Mouse (Mus musculus) kidney, adult 11 months (tissue): ENCODE measurements around the gene Adcy9.
"Not testable (repeated sequence)": the region's sequence is repeated elsewhere in the genome, so short reads cannot be mapped to it uniquely, and the experiment has no call there.

Experiments used
- DNase-seq: peaks from one replicate; pipeline ENCODE4 v3.0.0; 2022

Adcy9 gene

DNA sequence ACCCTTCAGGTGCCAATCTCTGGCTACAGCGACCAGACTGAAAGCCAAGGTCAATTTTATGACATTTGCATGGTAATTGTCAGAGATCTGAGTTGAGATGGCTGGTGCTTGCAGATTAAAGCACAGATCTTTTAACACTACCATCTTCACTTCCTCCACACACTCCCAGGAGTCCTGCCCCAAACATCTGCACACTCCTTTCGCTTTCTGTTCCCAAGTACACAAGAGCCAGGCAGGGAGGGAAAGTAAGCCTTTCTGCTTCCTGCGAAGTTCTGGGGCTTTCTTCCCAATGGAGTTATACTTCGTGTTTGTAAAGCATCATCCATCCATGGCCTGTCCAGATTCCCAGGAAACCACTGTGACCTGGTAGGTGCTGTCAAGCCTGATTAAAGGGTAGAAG, 38.8 kb downstream of the Adcy9 start:
- no peak for DNase-seq

DNA sequence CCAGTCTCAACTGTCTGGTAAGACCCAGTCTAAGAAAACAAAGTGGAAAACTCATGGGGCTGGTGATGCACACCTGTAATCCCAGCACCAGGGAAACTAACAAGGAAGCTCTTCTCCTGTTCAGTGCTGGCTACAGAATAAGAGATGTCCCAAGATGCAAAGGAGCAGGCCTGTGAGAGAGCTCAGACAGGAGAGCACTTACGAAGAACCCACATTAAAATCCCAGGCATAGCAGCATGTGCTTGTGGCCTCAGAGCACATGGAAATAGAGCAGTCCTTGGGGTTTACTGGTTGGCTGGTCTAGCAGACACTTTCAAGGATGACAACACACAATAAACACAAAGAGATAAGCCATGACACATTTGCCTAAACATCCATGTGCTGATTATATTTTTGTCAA, 41.5 kb downstream of the Adcy9 start:
- DNase-seq = no peak

DNA sequence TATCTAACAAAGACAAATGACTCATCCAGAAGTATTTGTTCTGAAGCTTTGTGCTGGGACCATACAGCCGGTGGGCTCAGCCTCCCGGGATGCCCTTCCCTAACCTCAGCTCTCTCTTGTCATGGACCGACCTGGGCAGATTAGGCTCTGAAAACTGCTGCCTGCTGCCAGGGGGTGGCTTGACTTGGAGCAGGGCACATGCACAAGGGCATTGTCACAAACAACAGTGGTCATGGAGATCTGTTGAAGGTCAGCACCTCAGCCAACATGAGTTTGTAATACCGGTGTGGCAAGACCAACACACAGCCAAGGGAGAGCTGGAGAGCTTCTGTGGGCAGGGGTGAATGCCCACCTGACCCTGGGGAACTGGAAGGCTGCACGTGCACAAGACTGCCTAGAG, 42.7 kb downstream of the Adcy9 start:
- DNase-seq = no peak

DNA sequence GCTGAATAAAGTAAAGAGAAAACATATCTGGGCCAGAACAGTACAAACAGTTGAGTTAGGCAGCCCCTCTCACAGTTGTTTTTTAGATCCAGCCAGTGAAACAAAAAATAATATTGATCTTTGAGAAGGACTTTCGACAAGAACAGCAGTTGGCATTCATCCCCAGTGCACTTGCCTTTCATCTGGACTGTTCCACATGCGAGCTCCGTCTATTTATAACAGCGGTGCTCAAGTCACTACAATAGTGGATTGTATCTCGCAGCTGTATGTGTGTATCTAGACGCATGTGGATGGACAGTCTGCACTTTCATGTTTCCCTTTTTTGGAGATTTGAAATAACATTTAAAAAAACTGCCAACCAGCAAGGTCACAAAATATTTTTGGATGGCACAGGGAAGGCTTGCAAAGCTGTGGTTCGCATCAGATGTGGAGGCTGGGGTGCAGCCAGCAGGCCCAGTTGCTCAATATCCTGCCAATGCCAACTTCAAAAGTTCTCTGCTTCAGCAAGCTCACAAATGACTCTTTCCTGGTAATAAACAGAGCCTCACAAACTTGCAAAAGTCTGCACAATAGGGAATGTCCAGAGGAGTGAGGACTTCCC, 45.4 kb downstream of the Adcy9 start:
- no peak for DNase-seq

DNA sequence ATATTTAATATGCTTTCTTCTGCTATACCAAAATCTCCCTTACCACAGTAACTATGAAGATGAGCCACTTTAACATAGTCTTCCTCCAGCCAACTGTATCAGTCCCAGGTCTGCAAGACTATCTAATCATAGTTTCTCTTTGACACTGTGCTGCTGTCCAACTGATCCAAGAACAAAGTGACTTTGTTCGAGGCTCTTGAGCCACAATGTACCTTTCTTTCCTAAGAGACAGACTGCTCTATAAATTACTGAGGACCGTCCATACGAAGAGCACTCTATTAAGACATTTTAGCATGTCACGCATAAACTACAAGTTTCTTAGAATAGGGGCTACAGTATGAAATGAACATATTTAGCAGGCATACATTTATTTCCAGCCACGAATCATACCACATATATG, 46.0 kb downstream of the Adcy9 start:
- no peak for DNase-seq

DNA sequence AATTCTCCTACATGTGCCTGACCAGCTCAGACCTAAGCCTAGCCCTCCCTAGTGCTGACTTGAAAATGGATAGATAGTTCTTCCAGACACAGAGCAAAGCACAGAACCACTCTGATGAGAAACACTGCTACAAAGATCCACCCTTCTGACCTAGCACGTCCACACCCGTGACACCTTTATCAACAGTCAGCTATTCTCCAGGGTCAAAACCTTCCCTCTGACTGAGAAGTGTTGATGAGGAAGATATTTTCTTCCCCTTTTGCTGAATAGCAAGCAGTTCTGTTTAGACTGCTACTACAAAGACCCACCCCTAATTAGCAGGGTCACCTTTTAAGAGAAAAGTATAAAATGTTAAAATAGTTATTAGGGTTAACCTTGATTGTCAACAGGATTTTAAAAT, 49.3 kb downstream of the Adcy9 start:
- no peak for DNase-seq

DNA sequence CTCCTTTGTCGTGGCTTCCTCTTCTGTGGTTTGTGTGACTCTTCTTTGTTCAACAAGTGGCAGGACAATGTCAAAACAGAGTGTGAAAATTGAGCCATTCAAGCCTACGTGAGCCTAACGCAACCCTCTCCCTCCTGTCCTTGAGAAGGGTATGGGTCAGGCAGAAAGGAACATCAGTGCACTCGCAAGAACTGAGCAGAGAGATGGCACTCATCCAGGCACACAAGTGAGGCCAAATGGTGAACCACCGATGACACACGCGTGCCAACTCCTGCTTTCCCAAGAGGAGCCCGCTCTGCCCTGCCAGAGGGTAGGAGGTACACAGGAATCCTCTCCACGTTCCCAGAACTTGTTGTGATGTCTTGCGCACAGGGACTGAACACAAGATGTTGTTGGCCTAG, 50.2 kb downstream of the Adcy9 start:
- DNase-seq = peak; percentile 17

DNA sequence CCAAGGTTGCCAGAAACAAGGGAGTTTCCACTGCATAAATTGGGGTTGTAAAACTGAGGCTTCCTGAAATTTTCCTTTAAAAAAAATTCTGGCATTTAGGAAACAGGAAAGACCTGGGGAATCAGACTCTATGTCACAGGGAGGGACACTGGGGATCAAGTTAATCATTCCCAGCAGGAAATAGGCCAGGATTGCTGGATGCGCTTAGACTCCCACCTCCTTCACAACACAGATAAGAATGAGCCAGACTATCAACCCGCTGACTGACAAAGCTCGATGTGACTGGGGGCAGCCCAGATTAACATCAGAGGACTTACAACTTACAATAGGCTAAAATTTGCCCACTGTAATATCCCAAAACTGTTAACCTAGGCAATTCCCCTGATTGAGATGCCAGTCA, 52.4 kb downstream of the Adcy9 start:
- peak; percentile 17 for DNase-seq

DNA sequence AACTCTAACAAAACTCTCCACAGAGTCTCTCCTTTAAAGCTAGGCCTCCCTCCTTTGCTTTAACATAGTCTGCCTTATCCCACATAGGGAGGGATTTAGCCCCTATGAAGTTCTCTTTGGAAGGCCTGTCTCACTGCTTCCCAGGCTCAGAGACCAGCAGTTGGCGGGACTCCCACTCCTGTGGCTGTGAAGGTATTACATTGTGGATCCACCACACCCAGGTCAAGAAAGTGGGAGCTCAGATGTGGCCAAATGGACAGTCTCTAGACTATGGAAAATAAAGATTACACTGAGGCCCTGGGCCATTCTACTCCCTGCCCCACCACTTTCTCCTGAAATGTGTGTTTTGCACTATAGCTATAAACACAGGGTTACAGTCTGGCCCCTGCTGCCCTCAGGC, 53.0 kb downstream of the Adcy9 start:
- DNase-seq = no peak

DNA sequence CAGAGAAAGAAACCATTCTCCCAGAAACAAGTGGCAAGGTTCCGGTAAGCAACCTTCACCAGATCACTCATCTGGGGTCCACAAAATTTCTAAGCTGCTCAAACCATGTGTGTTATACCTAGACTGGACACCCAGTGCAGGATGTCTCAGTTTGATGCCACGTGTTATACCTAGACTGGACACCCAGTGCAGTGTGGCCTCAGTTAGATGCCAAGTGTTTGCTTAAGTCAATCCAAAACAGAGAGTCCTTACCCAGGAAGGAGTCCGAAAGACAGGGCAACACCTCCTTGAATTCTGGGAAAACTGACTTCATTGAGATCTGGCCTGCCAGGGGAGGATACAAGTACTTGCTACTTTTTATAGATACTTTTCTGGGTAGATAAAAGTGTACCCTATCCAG, 53.6 kb downstream of the Adcy9 start:
- no peak for DNase-seq

DNA sequence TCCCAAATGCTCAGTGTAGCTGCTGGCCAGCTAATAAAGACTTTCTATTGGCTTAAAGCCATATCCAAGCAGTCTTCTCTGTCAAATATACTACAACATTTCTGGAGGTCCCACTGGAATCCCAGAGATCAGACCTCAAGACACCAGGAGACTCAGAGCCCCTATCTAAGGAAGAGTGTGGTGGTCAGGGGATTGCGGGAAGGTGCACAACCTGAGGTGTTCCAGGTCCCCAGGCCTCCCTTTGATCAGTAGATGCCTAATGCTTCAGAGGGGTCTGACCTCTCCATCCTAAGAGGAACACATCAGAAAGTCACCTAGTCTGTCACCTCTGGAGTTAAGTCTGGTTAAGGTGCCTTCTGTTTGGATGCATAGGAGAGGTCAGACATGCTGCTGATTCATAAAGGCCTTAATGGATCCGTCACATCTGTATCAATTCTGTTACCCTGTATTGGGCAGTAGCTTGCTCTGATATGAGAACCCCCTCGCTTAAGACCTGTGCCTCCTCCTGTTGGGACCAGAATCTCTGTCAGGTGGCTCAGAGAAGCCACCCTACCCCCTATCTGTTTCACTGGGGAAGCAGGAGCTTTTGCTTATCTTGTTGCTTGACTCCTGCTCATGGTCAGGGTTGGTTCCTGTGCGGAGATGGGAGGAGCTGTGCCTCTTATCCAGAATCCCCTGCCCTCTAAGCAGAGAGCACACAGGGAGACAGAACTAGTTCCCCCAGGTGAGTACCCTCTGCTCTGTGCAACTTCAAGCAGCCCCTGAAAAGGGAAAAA, 56.8 kb downstream of the Adcy9 start:
- no peak for DNase-seq

DNA sequence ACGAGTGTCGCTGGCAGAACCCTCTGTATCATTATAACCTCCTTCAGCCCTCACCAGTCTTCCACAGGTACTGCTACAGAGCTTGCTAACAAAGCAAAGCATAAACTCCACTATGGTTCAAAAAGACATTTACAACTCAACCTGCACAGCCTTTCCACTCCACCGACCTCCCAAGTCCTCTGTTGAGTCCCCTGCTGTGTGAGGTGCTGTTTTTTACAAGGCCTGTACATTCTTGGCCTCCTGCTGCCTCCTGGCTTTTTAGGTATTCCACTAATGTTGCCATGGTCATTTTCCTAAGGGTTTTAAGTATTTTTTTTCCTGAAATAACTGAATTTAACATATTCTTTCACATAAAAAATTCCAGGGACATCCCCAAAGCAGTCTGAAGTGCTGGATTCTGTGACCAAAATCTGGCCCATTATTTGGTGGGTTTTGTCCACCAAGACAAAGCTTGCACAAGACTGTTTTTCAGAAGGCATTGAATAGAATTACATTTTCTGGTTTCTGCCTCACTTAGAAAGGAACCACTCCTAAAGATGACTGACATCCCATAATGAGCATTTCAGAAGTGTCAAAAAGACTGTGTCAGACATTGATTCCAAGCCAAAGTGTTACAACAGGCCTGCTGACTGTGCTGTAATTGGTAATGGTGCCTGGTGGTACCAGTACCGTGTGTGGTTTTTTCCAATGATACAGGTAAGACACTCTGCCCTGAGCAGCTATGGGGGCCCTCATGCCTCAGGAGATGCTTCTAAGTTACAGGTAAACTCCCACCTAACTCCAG, 64.8 kb downstream of the Adcy9 start:
- no peak for DNase-seq

DNA sequence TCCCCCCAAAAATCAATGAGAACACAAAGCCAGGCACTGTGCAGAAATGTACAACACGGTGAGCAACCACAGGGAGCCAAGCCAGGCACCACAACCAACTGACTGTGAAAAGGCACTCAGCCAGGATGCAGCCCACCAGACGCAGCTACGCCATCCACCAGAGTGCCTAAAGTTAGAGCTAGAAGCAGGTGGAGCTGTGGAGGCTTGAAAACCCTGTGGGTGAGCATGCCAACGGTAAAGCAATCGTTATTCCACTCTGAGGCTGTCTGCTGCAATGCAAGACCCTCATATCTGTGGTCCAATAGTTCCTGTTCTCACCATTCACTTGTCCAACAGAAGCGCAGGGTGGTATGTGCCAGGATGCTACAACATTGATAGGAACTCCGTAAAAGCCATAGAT, 77.7 kb downstream of the Adcy9 start:
- no peak for DNase-seq

DNA sequence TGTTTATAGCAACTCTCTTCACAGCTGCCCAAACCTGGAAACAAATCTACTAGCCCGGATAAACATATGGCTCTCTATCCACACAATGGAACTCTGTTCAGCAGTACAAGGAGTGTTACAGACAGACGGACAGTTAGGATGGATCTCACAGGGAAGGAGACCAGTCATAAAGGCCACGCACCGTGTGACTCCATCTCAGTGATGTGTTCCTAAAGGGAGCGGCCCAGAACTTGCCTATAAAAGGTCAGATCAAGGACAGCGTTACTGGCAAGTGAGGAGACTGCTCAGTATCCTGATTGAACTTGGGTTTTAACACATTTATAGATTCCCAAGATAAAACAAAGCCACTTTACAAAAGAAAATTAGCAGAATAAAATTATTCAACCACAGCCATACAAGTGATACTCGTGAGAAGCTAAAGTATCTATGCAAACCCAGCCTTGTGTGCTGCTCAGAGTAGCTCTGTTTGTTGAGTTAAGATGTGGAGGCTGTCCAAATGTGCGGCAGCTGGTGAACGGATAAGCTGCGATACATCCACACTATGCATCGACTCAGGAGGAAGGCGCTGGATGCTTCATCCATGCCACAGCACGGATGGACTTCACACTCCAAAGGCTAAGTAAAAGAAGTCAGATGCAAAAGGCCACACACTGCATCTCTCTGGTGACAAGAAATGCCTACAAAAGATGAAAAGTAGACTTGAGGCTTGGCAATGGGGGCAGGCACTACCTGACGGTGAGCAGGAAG, 78.8 kb downstream of the Adcy9 start:
- DNase-seq = no peak

DNA sequence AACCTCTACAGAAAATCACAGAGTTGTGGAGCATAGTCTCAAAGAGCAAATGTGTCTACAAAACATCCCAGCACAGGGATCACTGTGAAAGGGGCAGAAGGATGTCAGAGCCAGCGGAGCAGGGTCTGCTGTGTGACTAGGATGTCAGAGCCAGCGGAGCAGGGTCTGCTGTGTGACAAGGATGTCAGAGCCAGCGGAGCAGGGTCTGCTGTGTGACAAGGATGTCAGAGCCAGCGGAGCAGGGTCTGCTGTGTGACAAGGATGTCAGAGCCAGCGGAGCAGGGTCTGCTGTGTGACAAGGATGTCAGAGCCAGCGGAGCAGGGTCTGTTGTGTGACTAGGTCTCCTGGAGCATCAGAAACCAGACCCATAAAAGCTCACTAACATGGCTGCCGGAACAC, 81.1 kb downstream of the Adcy9 start:
- DNase-seq = not testable (repeated sequence)

DNA sequence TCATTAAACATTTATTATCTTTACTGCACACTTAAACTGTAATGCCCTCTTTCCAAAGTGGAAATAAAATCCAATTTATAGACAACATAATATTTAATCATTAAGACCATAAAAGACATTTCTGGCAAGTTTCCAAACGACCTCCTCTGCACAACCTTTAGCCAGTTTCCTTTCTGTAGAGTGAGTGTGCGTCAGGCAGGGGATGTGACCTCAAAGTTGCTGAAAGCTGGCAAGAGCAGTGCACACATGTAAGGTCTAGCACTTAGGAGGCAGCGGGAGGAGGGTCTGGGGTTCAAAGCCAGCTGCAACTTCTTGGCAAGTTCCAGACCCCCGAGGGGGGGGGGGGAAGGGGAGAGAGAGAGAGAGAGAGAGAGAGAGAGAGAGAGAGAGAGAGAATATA, 83.0 kb downstream of the Adcy9 start:
- no peak for DNase-seq

DNA sequence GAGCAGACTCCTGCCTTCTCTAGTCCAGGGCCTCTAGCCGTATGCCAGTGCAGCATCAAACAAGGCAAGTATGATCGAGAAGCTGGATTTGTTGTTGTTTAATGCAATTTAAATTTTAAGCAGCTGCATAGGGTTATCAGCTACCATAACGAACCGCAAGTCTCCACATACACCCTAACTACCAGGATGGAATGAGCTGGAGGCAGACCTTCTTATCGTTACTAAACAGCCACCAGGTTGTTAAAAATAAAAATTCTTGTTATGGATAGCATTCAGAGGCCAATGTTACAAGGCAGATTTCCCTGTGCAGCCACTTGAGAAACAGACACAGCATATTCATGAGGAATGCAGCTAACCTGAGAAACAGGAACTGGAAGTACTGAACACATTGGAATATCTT, 86.5 kb downstream of the Adcy9 start:
- DNase-seq = no peak

DNA sequence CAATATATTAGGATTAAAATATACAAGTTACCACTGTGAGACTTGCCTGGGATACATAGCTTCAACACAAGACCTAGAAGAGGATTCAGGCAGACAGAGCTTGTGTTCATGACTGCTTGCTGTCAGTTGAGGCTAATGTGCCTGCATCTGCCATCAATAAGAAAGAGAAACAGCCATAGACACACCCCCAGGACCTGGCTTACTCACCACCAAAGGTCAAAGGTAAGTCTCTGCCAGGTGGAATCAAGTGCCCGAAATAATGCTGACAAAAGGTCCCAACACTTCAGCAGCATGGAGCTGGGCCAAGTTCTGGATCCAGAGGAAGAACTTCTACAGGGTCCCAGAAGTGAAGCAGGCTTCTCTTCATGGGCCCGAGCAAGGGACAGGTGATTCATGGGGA, 86.9 kb downstream of the Adcy9 start:
- peak; percentile 15 for DNase-seq

DNA sequence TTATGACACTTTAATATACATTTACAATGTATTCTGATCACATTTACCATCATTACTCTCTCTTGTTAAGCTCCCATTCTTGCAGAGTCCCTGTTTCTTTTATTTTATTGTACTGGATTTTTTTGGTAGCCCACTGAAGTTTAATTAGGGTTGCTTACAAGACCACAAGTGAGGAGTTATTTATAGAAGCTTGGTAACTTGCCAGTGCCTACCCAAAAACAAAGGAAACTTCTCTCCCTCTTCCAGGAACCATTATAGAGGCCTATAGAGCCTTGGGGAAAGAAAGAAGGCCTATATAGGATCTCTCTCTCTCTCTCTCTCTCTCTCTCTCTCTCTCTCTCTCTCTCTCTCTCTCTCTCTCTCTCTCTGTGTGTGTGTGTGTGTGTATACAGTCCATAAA, 93.2 kb downstream of the Adcy9 start:
- DNase-seq = no peak

DNA sequence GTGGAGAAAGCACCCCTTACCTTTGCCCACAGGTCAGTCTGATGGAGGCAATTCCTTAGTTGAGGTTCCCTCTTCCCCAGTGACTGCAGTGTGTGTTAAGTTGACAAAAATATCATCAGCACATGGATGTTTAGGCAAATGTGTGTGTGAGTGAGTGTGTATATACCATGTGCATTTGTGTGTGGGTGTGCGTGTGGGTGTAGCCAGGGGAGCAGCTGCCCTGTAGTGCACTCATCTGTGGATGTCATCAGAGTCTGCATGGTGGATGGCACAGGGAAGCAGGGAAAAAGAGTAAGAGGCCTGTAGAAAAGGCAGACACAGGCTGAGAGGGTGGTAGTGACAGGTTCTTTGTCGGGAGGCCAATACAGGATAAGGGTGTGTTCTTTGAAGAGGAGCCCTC, 94.5 kb downstream of the Adcy9 start:
- no peak for DNase-seq

DNA sequence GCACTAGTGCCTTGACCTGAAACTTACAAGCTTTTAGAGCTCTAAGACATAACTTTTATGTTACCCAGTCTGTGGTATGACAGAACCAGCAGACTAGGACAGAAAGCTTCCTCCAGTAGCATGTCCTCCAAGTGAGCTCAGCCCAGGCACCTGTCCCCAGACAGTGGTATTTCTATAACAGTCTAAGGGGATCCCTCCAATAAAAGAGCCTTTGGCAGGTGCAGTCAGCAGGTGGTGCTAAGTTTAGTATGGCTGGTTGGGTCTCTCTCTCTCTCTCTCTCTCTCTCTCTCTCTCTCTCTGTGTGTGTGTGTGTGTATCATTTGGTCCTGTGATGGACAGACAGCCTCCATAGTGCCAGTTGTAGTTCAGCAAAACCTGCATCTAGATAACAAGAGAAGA, 95.3 kb downstream of the Adcy9 start:
- no peak for DNase-seq

DNA sequence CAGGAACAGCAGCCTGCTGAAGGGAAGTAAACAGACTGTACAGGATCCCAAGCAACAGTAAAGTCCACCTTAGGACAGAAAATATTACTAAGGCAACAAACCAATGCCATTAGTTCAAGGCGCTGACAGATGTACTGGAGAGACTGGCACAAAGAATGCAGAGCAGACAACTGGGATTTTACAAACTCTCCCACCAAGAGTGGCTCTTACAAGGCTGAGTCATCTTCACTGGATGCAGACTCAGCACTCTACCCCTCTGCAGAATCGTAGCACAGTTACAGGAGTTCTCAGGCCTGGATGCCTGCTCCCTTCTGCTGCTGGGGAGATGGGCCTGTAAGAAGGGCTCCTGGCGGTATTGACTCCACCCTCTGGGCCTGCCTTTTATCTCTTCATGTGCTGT, 99.4 kb downstream of the Adcy9 start:
- no peak for DNase-seq

DNA sequence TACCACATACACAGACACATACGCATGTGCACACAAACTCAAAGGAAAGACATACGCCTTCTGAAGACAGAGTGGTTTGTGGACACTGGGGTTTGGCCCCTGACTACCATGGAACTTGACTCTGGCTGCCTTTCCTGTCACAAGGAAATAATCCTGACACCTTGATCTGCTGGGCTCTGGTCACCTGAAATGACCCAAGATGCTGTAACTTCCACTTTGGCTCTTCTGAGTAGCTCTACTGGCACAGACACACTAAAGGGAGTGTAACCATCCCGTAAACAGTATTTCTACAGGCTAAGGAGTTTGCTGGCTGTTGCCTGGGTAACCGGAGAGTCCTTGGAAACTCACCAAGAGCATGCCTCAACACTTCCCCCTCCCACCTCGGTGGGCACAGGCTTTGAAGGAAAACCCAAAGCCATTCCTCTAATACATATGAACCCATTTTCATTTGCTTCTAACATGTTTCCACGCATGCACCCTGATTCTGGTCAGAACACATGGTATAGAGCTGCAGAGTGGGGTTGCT, 102.2 kb downstream of the Adcy9 start:
- DNase-seq = no peak
